Mouse (Mus musculus) cerebellum, adult 2 months (tissue): Measurements from ENCODE around the gene U2af1.
"Not testable (repeated sequence)": the region's sequence is repeated elsewhere in the genome, so short reads cannot be mapped to it uniquely, and the experiment has no call there.

Experiments
- CTCF ChIP-seq: fragments of 200-500 bp; IDR thresholded peaks from 2 replicates; pipeline ENCODE4 v1.5.1; 2011; ENCODE audit warnings: low read depth, mild to moderate bottlenecking, control low read depth, low read length, moderate library complexity, borderline replicate concordance; ENCODE audit not compliant: insufficient read depth
- POLR2A ChIP-seq: fragments of 200-500 bp; IDR thresholded peaks from 2 replicates; pipeline ENCODE4 v1.6.1; 2011; ENCODE audit warnings: low read length, control low read depth, borderline replicate concordance; ENCODE audit not compliant: insufficient read depth

GRCm38 (mm10) chr17:31609173-31609572 lies 49.5 kb downstream of the U2af1 start:
- TF ChIP-seq CTCF, POLR2A: not testable (repeated sequence)
